Comparison of ENCODE assay signal across 9 mouse cellular contexts in genomic region chr2:74691022-74691951, GRCm38 (mm10). TPM values are rescaled to one million over a fixed set of nuclear protein-coding genes. Genes with fewer than 3 reads are reported as not detected.
DNase-seq lines count a peak whose midpoint lies in the region; ATAC-seq and TF ChIP-seq lines count a peak whose summit lies in the region.
"Had no signal": no experiment of that assay in that cellular context is flagged by ENCODE, and none has a peak within 500 bp of the region (broad histone marks: within the 10 kb centered on the region; RNA-seq: fewer than 3 reads in every experiment).

TSS of gene Hoxd10 (plus strand) at chr2:74691924.

- H3K4me3 ChIP-seq in midbrain, embryonic 10.5 days: peak within 1 kb of the TSS; percentile 36; the same call in 1 of the 2 replicates
- no peak within 1 kb of the TSS for H3K4me3 ChIP-seq in midbrain, embryonic 15.5 days
- H3K4me3 ChIP-seq in forebrain, postnatal 0 days (ENCODE audit: low read depth, low read length): no peak within 1 kb of the TSS
- peak within 1 kb of the TSS; percentile 57 for H3K4me3 ChIP-seq in kidney, adult 2 months (ENCODE audit: insufficient read depth, low read depth, low read length)
- H3K4me3 ChIP-seq in midbrain, embryonic 16.5 days (ENCODE audit: low read depth, low read length): no peak within 1 kb of the TSS

- WGBS in midbrain, embryonic 10.5 days: under 1% methylated on average over 56 of the region's 56 CpGs
- WGBS in midbrain, embryonic 15.5 days: 1% methylated on average over 56 of the region's 56 CpGs
- 2% methylated on average over 56 of the region's 56 CpGs for WGBS in forebrain, postnatal 0 days
- WGBS in kidney, adult 2 months: 5% methylated on average over 56 of the region's 56 CpGs
- WGBS in midbrain, embryonic 16.5 days: 1% methylated on average over 56 of the region's 56 CpGs

- H3K4me2 ChIP-seq in midbrain, embryonic 15.5 days: no peak within 1 kb of the TSS
- no peak within 1 kb of the TSS for H3K4me2 ChIP-seq in forebrain, postnatal 0 days (ENCODE audit: low read depth)
- no peak within 1 kb of the TSS for H3K4me2 ChIP-seq in midbrain, embryonic 16.5 days (ENCODE audit: low read length)

- H3K36me3 ChIP-seq in midbrain, embryonic 10.5 days: no peaks in the 10 kb centered on the region
- H3K36me3 ChIP-seq in midbrain, embryonic 15.5 days (replicated peaks): no peaks in the 10 kb centered on the region
- no peaks in the 10 kb centered on the region for H3K36me3 ChIP-seq in forebrain, postnatal 0 days (ENCODE audit: insufficient read depth)
- no peaks in the 10 kb centered on the region for H3K36me3 ChIP-seq in kidney, adult 2 months (ENCODE audit: control insufficient read depth, insufficient read depth, low read length)
- H3K36me3 ChIP-seq in midbrain, embryonic 16.5 days (ENCODE audit: control insufficient read depth, insufficient read depth, low read length): no peaks in the 10 kb centered on the region

- H3K27ac ChIP-seq in midbrain, embryonic 10.5 days (replicated peaks): no peak within 1 kb of the TSS
- no peak within 1 kb of the TSS for H3K27ac ChIP-seq in midbrain, embryonic 15.5 days
- no peak within 1 kb of the TSS for H3K27ac ChIP-seq in forebrain, postnatal 0 days (ENCODE audit: low read depth, low read length)
- H3K27ac ChIP-seq in kidney, adult 2 months (ENCODE audit: insufficient read depth, low read depth, low read length): peak within 1 kb of the TSS; percentile 93
- no peak within 1 kb of the TSS for H3K27ac ChIP-seq in midbrain, embryonic 16.5 days (ENCODE audit: low read length)
- H3K27ac ChIP-seq: macrophage had no signal

- TF ChIP-seq POLR2A in kidney, adult 2 months (IDR thresholded peaks at IDR 0.05; ENCODE audit: low read depth, low read length): peak; percentile 91

- H3K27me3 ChIP-seq in midbrain, embryonic 10.5 days (ENCODE audit: low read depth, poor library complexity, severe bottlenecking): peaks cover 100% of the 10 kb centered on the region
- H3K27me3 ChIP-seq in midbrain, embryonic 15.5 days (replicated peaks): peaks cover 93% of the 10 kb centered on the region
- H3K27me3 ChIP-seq in forebrain, postnatal 0 days (ENCODE audit: insufficient read depth, low read length): peaks cover 94% of the 10 kb centered on the region
- H3K27me3 ChIP-seq in kidney, adult 2 months (replicated peaks; ENCODE audit: control insufficient read depth, insufficient read depth, low read length): peaks cover 2% of the 10 kb centered on the region; the same call in 1 of the 2 replicates
- H3K27me3 ChIP-seq in midbrain, embryonic 16.5 days (ENCODE audit: control insufficient read depth, insufficient read depth, low read depth, low read length): peaks cover 85% of the 10 kb centered on the region

- peak; percentile 88 for DNase-seq in midbrain, embryonic 10.5 days (ENCODE audit: low spot score)
- DNase-seq in forebrain, postnatal 0 days: no peak
- peak; percentile 95 for DNase-seq in kidney, adult 2 months
- no peak for DNase-seq in cerebellum, adult 9-11 months
- no peak for DNase-seq in frontal cortex, postnatal 25 days (ENCODE audit: low spot score in 2 of 2)

- H3K4me1 ChIP-seq in midbrain, embryonic 10.5 days: peaks cover 8% of the 10 kb centered on the region
- no peaks in the 10 kb centered on the region for H3K4me1 ChIP-seq in midbrain, embryonic 15.5 days
- no peaks in the 10 kb centered on the region for H3K4me1 ChIP-seq in forebrain, postnatal 0 days (ENCODE audit: insufficient read depth)
- H3K4me1 ChIP-seq in kidney, adult 2 months (ENCODE audit: control insufficient read depth, insufficient read depth, low read length): no peaks in the 10 kb centered on the region
- H3K4me1 ChIP-seq in midbrain, embryonic 16.5 days (ENCODE audit: control insufficient read depth, insufficient read depth, low read length): no peaks in the 10 kb centered on the region

- peak; percentile 40 for TF ChIP-seq CTCF in forebrain, postnatal 0 days (IDR thresholded peaks at IDR 0.05; ENCODE audit: low read depth)
- no peak; the same call in 1 of the 2 replicates for TF ChIP-seq CTCF in kidney, adult 2 months (conservative IDR thresholded peaks at IDR 0.05; ENCODE audit: insufficient read depth, insufficient read length, low read depth, low read length)

- no peak for ATAC-seq in midbrain, embryonic 15.5 days (replicated peaks)
- peak; percentile 55; the same call in 1 of the 2 replicates for ATAC-seq in forebrain, postnatal 0 days
- peak; percentile 48; the same call in 1 of the 2 replicates for ATAC-seq in midbrain, embryonic 16.5 days
- ATAC-seq in erythroid progenitor cell, adult 5-6 weeks (replicated peaks; ENCODE audit: low FRiP score, poor library complexity, severe bottlenecking): no peak

- no peaks in the 10 kb centered on the region for H3K9me3 ChIP-seq in midbrain, embryonic 10.5 days (replicated peaks)
- no peaks in the 10 kb centered on the region for H3K9me3 ChIP-seq in midbrain, embryonic 15.5 days
- 0 out of 2 replicates have a peak, but pooled peaks cover 4% of the 10 kb centered on the region for H3K9me3 ChIP-seq in forebrain, postnatal 0 days (ENCODE audit: low read length)
- H3K9me3 ChIP-seq in midbrain, embryonic 16.5 days (replicated peaks; ENCODE audit: control insufficient read depth, low read length, poor library complexity, severe bottlenecking): no peaks in the 10 kb centered on the region

- no peak within 1 kb of the TSS for H3K9ac ChIP-seq in midbrain, embryonic 15.5 days
- no peak within 1 kb of the TSS for H3K9ac ChIP-seq in forebrain, postnatal 0 days
- H3K9ac ChIP-seq in midbrain, embryonic 16.5 days (ENCODE audit: low read depth, low read length): no peak within 1 kb of the TSS

RNA-seq across cellular contexts. Expression of gene Hoxd10, which starts in this region (rescaled TPM):
- polyA plus RNA-seq in midbrain, embryonic 10.5 days (2016; fragmentation: Nextera tagmentation; extraction: Ambion mirVana): not detected in 2 replicates
- not detected in 2 replicates for polyA plus RNA-seq in midbrain, embryonic 15.5 days (2015; fragmentation: Nextera tagmentation; extraction: Ambion mirVana)
- not detected in 2 replicates for total RNA-seq in forebrain, postnatal 0 days (2014; rRNA removed)
- polyA plus RNA-seq in forebrain, postnatal 0 days (2015; fragmentation: Nextera tagmentation; extraction: Ambion mirVana): not detected in 2 replicates
- polyA plus RNA-seq in kidney, adult 2 months (2012; rRNA removed): 7.6 and 7.9 TPM in 2 replicates
- not detected in 2 replicates for polyA plus RNA-seq in midbrain, embryonic 16.5 days (2015; fragmentation: Nextera tagmentation; extraction: Ambion mirVana)
- not detected in 2 replicates for total RNA-seq in erythroid progenitor cell, adult 5-6 weeks (2015; ENCODE audit: low replicate concordance)
- not detected in 2 replicates for total RNA-seq in erythroid progenitor cell, adult 5-6 weeks (2017; ENCODE audit: low replicate concordance)
- polyA plus RNA-seq: macrophage had no signal

Comparison
In these comparisons a context has a peak if more than half of its experiments do, and no peak if none do; other contexts are left out.
1. Peak in DNase-seq and H3K4me3 ChIP-seq in midbrain, embryonic 10.5 days; RNA of the gene not detected or under 1 TPM.
2. Peak in ATAC-seq in forebrain, postnatal 0 days; RNA of the gene not detected or under 1 TPM.
3. Peak in ATAC-seq in midbrain, embryonic 16.5 days; RNA of the gene not detected or under 1 TPM.